Mouse (Mus musculus): ENCODE measurements around the gene Plin3. TPM values are rescaled to one million over a fixed set of nuclear protein-coding genes. Genes with fewer than 3 reads are reported as not detected.

Gene Plin3
- polyA plus RNA-seq (2014; fragmentation: Illumina TruSeq; extraction: RNeasy Lipid Tissue Mini Kit (QIAGEN cat#74804); ENCODE audit: low read depth, low replicate concordance): 22.0 TPM

GRCm38 (mm10) chr17:56292531-56293222, at the start of gene Plin3:
Gene Plin3, minus strand, starts transcription at chr17:56292873.

GRCm38 (mm10) chr17:56325450-56326152, 32.9 kb upstream of the Plin3 start, which contains the start of gene Kdm4b:
Gene Kdm4b, plus strand, starts transcription at chr17:56326062.

GRCm38 (mm10) chr17:56303160-56303846, 10.6 kb upstream of the Plin3 start, which contains the start of gene Uhrf1:
Gene Uhrf1, plus strand, starts transcription at chr17:56303321.

DNA sequence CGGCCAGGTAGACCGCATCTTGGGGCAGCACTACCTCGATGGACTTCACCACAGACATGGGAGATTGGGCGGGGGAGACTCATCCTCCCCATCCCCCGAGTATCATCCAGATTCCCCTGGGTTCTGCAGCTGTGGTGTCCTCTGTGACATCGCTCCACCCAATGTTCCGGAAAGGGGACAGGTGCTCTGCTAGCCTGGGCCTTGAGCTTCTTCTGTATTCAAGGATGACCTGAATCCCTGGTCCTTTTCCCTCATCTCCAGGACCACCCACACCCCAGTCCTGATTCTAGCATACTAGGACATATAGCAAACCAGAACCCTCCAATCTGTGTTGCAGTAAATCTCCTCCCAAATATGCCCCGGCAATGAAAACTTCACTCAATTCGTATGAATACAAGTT, 7.5 kb upstream of the Plin3 start, which contains the start of gene Arrdc5:
Gene Arrdc5, minus strand, starts transcription at position 101 of the 400 bp plus-strand sequence.

GRCm38 (mm10) chr17:56276643-56277566, 15.8 kb downstream of the Plin3 start, which contains the start of gene Ticam1:
Gene Ticam1, minus strand, starts transcription at chr17:56276786.

GRCm38 (mm10) chr17:56256239-56256881, 36.3 kb downstream of the Plin3 start, which contains the start of gene Fem1a:
Gene Fem1a, plus strand, starts transcription at chr17:56256810.

Other genes starting within 250 kb of the Plin3 start
- gene Ubxn6, start 217.8 kb downstream of the Plin3 start, polyA plus RNA-seq (2014; fragmentation: Illumina TruSeq; extraction: RNeasy Lipid Tissue Mini Kit (QIAGEN cat#74804); ENCODE audit: low read depth, low replicate concordance): 23.9 TPM
- 2.7 TPM for gene Hdgfl2, start 213.2 kb downstream of the Plin3 start, polyA plus RNA-seq (2014; fragmentation: Illumina TruSeq; extraction: RNeasy Lipid Tissue Mini Kit (QIAGEN cat#74804); ENCODE audit: low read depth, low replicate concordance)
- 1.4 TPM for gene Plin4, start 183.1 kb downstream of the Plin3 start, polyA plus RNA-seq (2014; fragmentation: Illumina TruSeq; extraction: RNeasy Lipid Tissue Mini Kit (QIAGEN cat#74804); ENCODE audit: low read depth, low replicate concordance)
- gene Plin5, start 175.3 kb downstream of the Plin3 start, polyA plus RNA-seq (2014; fragmentation: Illumina TruSeq; extraction: RNeasy Lipid Tissue Mini Kit (QIAGEN cat#74804); ENCODE audit: low read depth, low replicate concordance): not detected
- not detected for gene Lrg1, start 170.9 kb downstream of the Plin3 start, polyA plus RNA-seq (2014; fragmentation: Illumina TruSeq; extraction: RNeasy Lipid Tissue Mini Kit (QIAGEN cat#74804); ENCODE audit: low read depth, low replicate concordance)
- not detected for gene Sema6b, start 152.5 kb downstream of the Plin3 start, polyA plus RNA-seq (2014; fragmentation: Illumina TruSeq; extraction: RNeasy Lipid Tissue Mini Kit (QIAGEN cat#74804); ENCODE audit: low read depth, low replicate concordance)
- gene Tnfaip8l1, start 130.4 kb downstream of the Plin3 start, polyA plus RNA-seq (2014; fragmentation: Illumina TruSeq; extraction: RNeasy Lipid Tissue Mini Kit (QIAGEN cat#74804); ENCODE audit: low read depth, low replicate concordance): 2.0 TPM
- 13.5 TPM for gene Mydgf, start 109.0 kb downstream of the Plin3 start, polyA plus RNA-seq (2014; fragmentation: Illumina TruSeq; extraction: RNeasy Lipid Tissue Mini Kit (QIAGEN cat#74804); ENCODE audit: low read depth, low replicate concordance)
- gene Dpp9, start 74.0 kb downstream of the Plin3 start, polyA plus RNA-seq (2014; fragmentation: Illumina TruSeq; extraction: RNeasy Lipid Tissue Mini Kit (QIAGEN cat#74804); ENCODE audit: low read depth, low replicate concordance): 0.28 TPM
- 3.3 TPM for gene Fem1a, start 36.1 kb downstream of the Plin3 start, polyA plus RNA-seq (2014; fragmentation: Illumina TruSeq; extraction: RNeasy Lipid Tissue Mini Kit (QIAGEN cat#74804); ENCODE audit: low read depth, low replicate concordance)
- 0.69 TPM for gene Ticam1, start 16.1 kb downstream of the Plin3 start, polyA plus RNA-seq (2014; fragmentation: Illumina TruSeq; extraction: RNeasy Lipid Tissue Mini Kit (QIAGEN cat#74804); ENCODE audit: low read depth, low replicate concordance)
- not detected for gene Arrdc5, start 7.4 kb upstream of the Plin3 start, polyA plus RNA-seq (2014; fragmentation: Illumina TruSeq; extraction: RNeasy Lipid Tissue Mini Kit (QIAGEN cat#74804); ENCODE audit: low read depth, low replicate concordance)
- 6.8 TPM for gene Uhrf1, start 10.4 kb upstream of the Plin3 start, polyA plus RNA-seq (2014; fragmentation: Illumina TruSeq; extraction: RNeasy Lipid Tissue Mini Kit (QIAGEN cat#74804); ENCODE audit: low read depth, low replicate concordance)
- 1.4 TPM for gene Kdm4b, start 33.2 kb upstream of the Plin3 start, polyA plus RNA-seq (2014; fragmentation: Illumina TruSeq; extraction: RNeasy Lipid Tissue Mini Kit (QIAGEN cat#74804); ENCODE audit: low read depth, low replicate concordance)
- gene Ptprs, start 183.6 kb upstream of the Plin3 start, polyA plus RNA-seq (2014; fragmentation: Illumina TruSeq; extraction: RNeasy Lipid Tissue Mini Kit (QIAGEN cat#74804); ENCODE audit: low read depth, low replicate concordance): 0.98 TPM
- not detected for gene Znrf4, start 219.6 kb upstream of the Plin3 start, polyA plus RNA-seq (2014; fragmentation: Illumina TruSeq; extraction: RNeasy Lipid Tissue Mini Kit (QIAGEN cat#74804); ENCODE audit: low read depth, low replicate concordance)